Mouse (Mus musculus) kidney, postnatal 0 days (tissue): ENCODE data around the gene Msmb. TPM values are rescaled to one million over a fixed set of nuclear protein-coding genes. Genes with fewer than 3 reads are reported as not detected.
"Not testable (repeated sequence)": the region's sequence is repeated elsewhere in the genome, so short reads cannot be mapped to it uniquely, and the experiment has no call there.

Experiments used
- ATAC-seq: fragments of 200-750 bp; cut with Nextera tagmentation; replicated peaks from 2 replicates; pipeline ENCODE4 v1.8.0; 2017; ENCODE audit warnings: low read depth, moderate number of reproducible peaks, moderate TSS enrichment, moderate library complexity; ENCODE audit not compliant: low FRiP score
- DNase-seq: peaks from one replicate; pipeline ENCODE4 v3.0.0-alpha.2; 2016; ENCODE audit warnings: low spot score
- H3K27ac ChIP-seq: fragments of 300-500 bp; sonication (generic); 2 replicates; pipeline ENCODE4 v1.5.1; 2014; ENCODE audit warnings: mild to moderate bottlenecking
- H3K27me3 ChIP-seq: fragments of 300-500 bp; sonication (generic); 2 replicates; pipeline ENCODE4 v1.6.1; 2014; ENCODE audit warnings: low read length, mixed read lengths; ENCODE audit not compliant: insufficient read depth
- H3K36me3 ChIP-seq: fragments of 300-500 bp; sonication (generic); 2 replicates; pipeline ENCODE4 v1.6.1; 2014; ENCODE audit warnings: low read length, mixed read lengths; ENCODE audit not compliant: insufficient read depth
- H3K4me1 ChIP-seq: fragments of 300-500 bp; sonication (generic); replicated peaks from 2 replicates; pipeline ENCODE4 v1.6.1; 2014; ENCODE audit warnings: antibody characterized with exemption, low read length, mixed read lengths; ENCODE audit not compliant: insufficient read depth
- H3K4me2 ChIP-seq: fragments of 300-500 bp; sonication (generic); 2 replicates; pipeline ENCODE4 v1.6.1; 2014; ENCODE audit warnings: mild to moderate bottlenecking, low read length, moderate library complexity, mixed read lengths
- H3K4me3 ChIP-seq: fragments of 300-500 bp; sonication (generic); replicated peaks from 2 replicates; pipeline ENCODE4 v1.5.1; 2014; ENCODE audit warnings: low read depth, low read length
- H3K9ac ChIP-seq: fragments of 300-500 bp; sonication (generic); 2 replicates; pipeline ENCODE4 v1.6.1; 2014; ENCODE audit warnings: low read depth, low read length
- H3K9me3 ChIP-seq: fragments of 300-500 bp; sonication (generic); replicated peaks from 2 replicates; pipeline ENCODE4 v1.6.1; 2016; ENCODE audit warnings: low read length, inconsistent platforms, mixed read lengths
- CTCF ChIP-seq: IDR thresholded peaks from 2 replicates; pipeline ENCODE4 v1.5.1; 2016; ENCODE audit warnings: antibody characterized with exemption, low read depth, mild to moderate bottlenecking, moderate library complexity
- WGBS: fragments of 180-500 bp; shearing (Covaris S2); extraction: QIAGEN DNeasy Blood & Tissue Kit; methylation state at CpG from one replicate; pipeline ENCODE4 v1.1.7; 2014; 5-methylcytosine and 5-hydroxymethylcytosine counted together
- polyA plus RNA-seq: library from polyadenylated mRNA; unstranded; fragments of >200 nt; fragmentation: Nextera tagmentation; extraction: Ambion mirVana; gene quantifications from 2 replicates; pipeline ENCODE4 v1.2.1, GENCODE M21; 2015

Gene Msmb
- polyA plus RNA-seq, 1 experiment from 2014 or later = not detected

DNA sequence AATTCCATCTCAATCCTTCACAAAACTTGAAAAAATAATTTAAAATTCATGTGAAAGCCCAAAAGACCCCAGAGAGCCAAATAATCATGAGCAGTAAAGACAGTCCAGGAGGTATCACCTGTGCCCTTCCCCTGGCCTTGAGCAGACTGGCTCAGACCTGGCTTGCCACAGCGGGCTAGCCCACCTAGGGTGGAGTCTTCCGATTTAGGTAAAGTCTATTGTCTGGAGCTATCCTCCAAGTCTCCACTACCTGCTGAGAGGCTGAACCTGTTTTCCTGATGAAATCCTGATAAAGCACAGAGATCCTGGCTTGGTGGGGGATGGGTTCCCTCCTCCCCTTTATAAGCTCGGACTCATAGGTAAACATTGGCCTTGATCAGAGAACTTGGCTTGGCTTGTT lies 17.6 kb upstream of the Msmb start:
- H3K9me3 ChIP-seq = no peaks in the 10 kb centered on the region
- H3K4me3 ChIP-seq = no peak overlapping the region
- ATAC-seq (no peak), DNase-seq (no peak)
- no peak overlapping the region for H3K27ac ChIP-seq
- H3K27me3 ChIP-seq = no peaks in the 10 kb centered on the region
- no peak overlapping the region for H3K4me2 ChIP-seq
- H3K9ac ChIP-seq = no peak overlapping the region
- no peaks in the 10 kb centered on the region for H3K36me3 ChIP-seq
- no peaks in the 10 kb centered on the region for H3K4me1 ChIP-seq
- TF ChIP-seq CTCF = no peak
- 76% methylated on average over 3 of the region's 3 CpGs for WGBS

- not testable (repeated sequence) for H3K36me3 ChIP-seq, H3K9ac ChIP-seq, H3K4me1 ChIP-seq, H3K27ac ChIP-seq, DNase-seq, H3K4me2 ChIP-seq, H3K4me3 ChIP-seq, ATAC-seq, H3K27me3 ChIP-seq, H3K9me3 ChIP-seq
- 83% methylated on average over 5 of the region's 5 CpGs for WGBS
Observed at GRCm38 (mm10) chr14:32125256-32125655, 16.6 kb upstream of the Msmb start.

DNA sequence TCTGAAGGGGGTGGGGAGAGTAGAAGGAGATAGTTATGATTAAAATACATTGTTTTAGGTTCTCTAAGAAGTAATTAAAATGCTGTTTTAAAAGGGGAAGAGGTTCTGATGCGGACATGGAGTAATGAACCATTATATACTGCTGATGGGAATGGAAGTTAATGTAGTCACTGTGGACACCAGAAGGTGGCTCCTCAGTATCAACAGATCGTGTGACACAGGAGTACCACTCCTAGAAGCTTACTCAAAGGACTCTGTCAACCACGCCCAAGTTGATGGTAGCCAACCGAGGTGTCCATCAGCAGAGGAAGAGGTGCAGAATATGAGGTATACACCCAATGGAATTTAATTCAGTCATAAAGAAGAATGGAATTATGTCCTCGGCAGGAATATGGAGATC lies 13.4 kb upstream of the Msmb start:
- Histone ChIP-seq H3K4me2 (no peak overlapping the region), H3K9ac (no peak overlapping the region), H3K36me3 (no peaks in the 10 kb centered on the region), H3K27ac (no peak overlapping the region), H3K9me3 (no peaks in the 10 kb centered on the region), H3K4me1 (no peaks in the 10 kb centered on the region), H3K27me3 (no peaks in the 10 kb centered on the region), H3K4me3 (no peak overlapping the region)
- ATAC-seq (no peak), DNase-seq (no peak)
- TF ChIP-seq CTCF = no peak
- WGBS = 73% methylated on average over 5 of the region's 5 CpGs

- no peak overlapping the region for H3K27ac ChIP-seq
- no peak overlapping the region for H3K4me2 ChIP-seq
- no peaks in the 10 kb centered on the region for H3K36me3 ChIP-seq
- H3K27me3 ChIP-seq = no peaks in the 10 kb centered on the region
- ATAC-seq (no peak), DNase-seq (no peak)
- H3K4me1 ChIP-seq = no peaks in the 10 kb centered on the region
- WGBS = 83% methylated on average over 4 of the region's 4 CpGs
- H3K9me3 ChIP-seq = no peaks in the 10 kb centered on the region
- no peak overlapping the region for H3K4me3 ChIP-seq
- TF ChIP-seq CTCF = no peak
- no peak overlapping the region for H3K9ac ChIP-seq
Observed at GRCm38 (mm10) chr14:32131836-32132235, 10.0 kb upstream of the Msmb start.

- ATAC-seq = no peak
- Histone ChIP-seq H3K4me2 (no peak overlapping the region), H3K27ac (no peak overlapping the region), H3K9me3 (no peaks in the 10 kb centered on the region), H3K36me3 (no peaks in the 10 kb centered on the region), H3K27me3 (no peaks in the 10 kb centered on the region), H3K9ac (no peak overlapping the region), H3K4me1 (no peaks in the 10 kb centered on the region), H3K4me3 (no peak overlapping the region)
- no peak for TF ChIP-seq CTCF
- no peak for DNase-seq
- 76% methylated on average over 2 of the region's 2 CpGs for WGBS
Observed at GRCm38 (mm10) chr14:32134293-32134692, 7.5 kb upstream of the Msmb start.

DNA sequence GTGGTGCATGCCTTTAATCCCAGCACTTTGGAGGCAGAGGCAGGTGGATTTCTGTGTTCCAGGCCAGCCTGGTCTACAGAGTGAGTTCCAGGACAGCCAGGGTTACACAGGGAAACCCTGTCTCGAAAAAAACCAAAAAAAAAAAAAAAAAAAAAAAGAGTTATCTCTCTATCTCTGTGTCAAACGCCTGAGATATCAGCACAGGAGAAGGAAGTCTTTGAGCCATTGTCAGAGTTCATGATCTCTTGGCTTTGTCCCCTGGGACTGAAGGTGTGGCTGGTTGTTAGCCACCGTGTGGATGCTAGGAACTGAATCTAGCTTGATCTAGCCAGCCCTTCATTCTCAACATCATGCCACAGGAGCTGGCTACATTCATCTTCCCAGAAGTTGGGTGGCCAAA lies 5.4 kb upstream of the Msmb start:
- H3K9ac ChIP-seq, H3K4me2 ChIP-seq, ATAC-seq, DNase-seq, H3K9me3 ChIP-seq, H3K36me3 ChIP-seq, H3K4me3 ChIP-seq, H3K4me1 ChIP-seq, H3K27me3 ChIP-seq, H3K27ac ChIP-seq: not testable (repeated sequence)
- WGBS = 45% methylated on average over 3 of the region's 3 CpGs

GRCm38 (mm10) chr14:32140359-32140965 lies 1.4 kb upstream of the Msmb start:
- WGBS = 77% methylated on average over 5 of the region's 5 CpGs
- Histone ChIP-seq H3K4me2 (no peak overlapping the region), H3K4me3 (no peak overlapping the region)

More at GRCm38 (mm10) chr14:32140359-32140965, 1.4 kb upstream of the Msmb start:
- TF ChIP-seq CTCF = no peak
- no peak for DNase-seq
- Histone ChIP-seq H3K4me1 (no peaks in the 10 kb centered on the region), H3K9me3 (no peaks in the 10 kb centered on the region), H3K9ac (no peak overlapping the region), H3K27ac (no peak overlapping the region), H3K27me3 (no peaks in the 10 kb centered on the region), H3K36me3 (no peaks in the 10 kb centered on the region)
- no peak for ATAC-seq
